Mouse (Mus musculus) lung, adult 2 months (tissue): ENCODE measurements at regions not wholly inside any gene's neighbourhood (a gene's known extent, or its start where the extent isn't known, plus 50 kb on each side); places are given as distances from the start of the nearest gene placed in this dataset.

Experiments
- DNase-seq: peaks from one replicate; pipeline ENCODE4 v3.0.0; 2022
- H3K4me1 ChIP-seq: fragments of 200-500 bp; 2 replicates; pipeline ENCODE4 v1.6.1; 2011; ENCODE audit warnings: low read length; ENCODE audit not compliant: control insufficient read depth, insufficient read depth
- H3K4me3 ChIP-seq: fragments of 200-500 bp; replicated peaks from 2 replicates; pipeline ENCODE3; 2011; ENCODE audit warnings: low read depth, mild to moderate bottlenecking, control low read depth, low read length; ENCODE audit errors: extremely low read depth
- CTCF ChIP-seq: fragments of 200-500 bp; IDR thresholded peaks from 2 replicates; pipeline ENCODE4 v1.5.1; 2011; ENCODE audit warnings: mild to moderate bottlenecking, low read length, control low read depth; ENCODE audit not compliant: insufficient read depth
- POLR2A ChIP-seq: fragments of 200-500 bp; IDR thresholded peaks from 2 replicates; pipeline ENCODE4 v1.6.1; 2011; ENCODE audit warnings: low read depth, mild to moderate bottlenecking, control low read depth, low read length, borderline replicate concordance; ENCODE audit errors: extremely low read depth
- WGBS: fragments of 180-500 bp; shearing (Covaris S2); methylation state at CpG from one replicate; pipeline ENCODE4 v1.1.7; 2018; 5-methylcytosine and 5-hydroxymethylcytosine counted together

DNA sequence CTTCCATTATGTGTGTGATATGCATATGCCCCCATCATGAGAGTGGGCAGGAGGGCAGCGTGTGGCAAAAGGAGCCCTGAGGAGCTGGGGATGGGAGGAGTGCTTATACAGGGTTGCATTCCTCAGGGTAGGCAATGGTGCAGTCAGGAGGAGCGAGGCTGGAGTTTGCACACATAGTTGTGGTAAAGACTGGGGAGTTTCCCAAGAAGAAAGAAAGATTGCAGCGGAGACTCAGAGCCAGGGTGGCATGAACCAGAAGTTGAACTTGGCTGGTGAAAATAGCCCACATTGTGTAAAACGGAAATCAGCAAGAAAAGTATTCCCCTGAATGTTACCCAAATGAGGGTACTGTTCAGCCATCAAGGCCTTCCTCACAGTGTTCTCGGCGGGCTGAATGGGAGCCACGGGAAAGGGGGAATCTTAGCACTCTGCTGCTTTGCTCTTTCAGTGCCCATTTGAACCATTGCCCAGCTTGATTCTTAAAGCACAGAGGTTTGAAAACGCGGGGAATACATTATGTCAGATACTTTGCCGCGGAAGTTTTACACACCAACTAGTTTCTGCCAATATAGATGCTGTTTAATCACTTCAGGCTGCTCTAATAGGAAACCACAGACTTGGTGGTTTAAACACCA, 331.6 kb downstream of the Ttll7 start:
- Histone ChIP-seq H3K4me1 (no peaks in the 10 kb centered on the region; the same call in 1 of the 2 replicates), H3K4me3 (no peak overlapping the region)
- WGBS: 75% methylated on average over 11 of the region's 11 CpGs
- no peak for TF ChIP-seq POLR2A
- no peak for TF ChIP-seq CTCF
- DNase-seq: no peak

DNA sequence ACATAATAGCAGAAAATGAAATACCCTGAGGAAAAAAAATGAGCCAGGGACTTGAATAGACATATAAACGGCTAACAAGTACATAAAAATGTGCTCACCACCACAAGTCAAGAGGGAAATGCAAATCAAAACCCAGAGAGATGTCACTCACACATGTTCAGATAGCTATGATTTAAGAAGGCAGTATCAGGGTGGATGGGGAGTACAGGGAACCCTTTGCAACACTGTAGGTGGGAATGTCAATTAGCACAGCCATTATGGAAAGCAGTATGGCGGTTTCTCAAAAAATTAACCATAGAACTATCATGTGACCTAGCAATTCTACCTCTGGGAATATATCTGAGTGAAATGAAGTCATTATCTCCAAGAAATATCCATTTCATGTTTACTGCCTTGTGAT, 337.6 kb downstream of the Ttll7 start:
- WGBS: 83% methylated on average over 2 of the region's 2 CpGs
- no peak for TF ChIP-seq POLR2A
- no peak for TF ChIP-seq CTCF
- H3K4me1 ChIP-seq: no peaks in the 10 kb centered on the region
- DNase-seq: no peak
- no peak overlapping the region for H3K4me3 ChIP-seq

- TF ChIP-seq CTCF (no peak), POLR2A (no peak)
- Histone ChIP-seq H3K4me3 (no peak overlapping the region), H3K4me1 (no peaks in the 10 kb centered on the region)
- no peak for DNase-seq
- WGBS: 83% methylated on average over 8 of the region's 8 CpGs
Measured at GRCm38 (mm10) chr3:147196626-147197025, 344.5 kb downstream of the Ttll7 start.

GRCm38 (mm10) chr3:147197215-147197614, 345.0 kb downstream of the Ttll7 start:
- TF ChIP-seq POLR2A (no peak), CTCF (peak; percentile 60)
- 54% methylated on average over 2 of the region's 2 CpGs for WGBS
- no peaks in the 10 kb centered on the region for H3K4me1 ChIP-seq
- H3K4me3 ChIP-seq: no peak overlapping the region
- DNase-seq: no peak

GRCm38 (mm10) chr3:147211127-147211940, 359.2 kb downstream of the Ttll7 start:
- 63% methylated on average over 5 of the region's 5 CpGs for WGBS
- DNase-seq: no peak
- no peak overlapping the region for H3K4me3 ChIP-seq
- no peaks in the 10 kb centered on the region for H3K4me1 ChIP-seq
- TF ChIP-seq CTCF (no peak), POLR2A (no peak)

DNA sequence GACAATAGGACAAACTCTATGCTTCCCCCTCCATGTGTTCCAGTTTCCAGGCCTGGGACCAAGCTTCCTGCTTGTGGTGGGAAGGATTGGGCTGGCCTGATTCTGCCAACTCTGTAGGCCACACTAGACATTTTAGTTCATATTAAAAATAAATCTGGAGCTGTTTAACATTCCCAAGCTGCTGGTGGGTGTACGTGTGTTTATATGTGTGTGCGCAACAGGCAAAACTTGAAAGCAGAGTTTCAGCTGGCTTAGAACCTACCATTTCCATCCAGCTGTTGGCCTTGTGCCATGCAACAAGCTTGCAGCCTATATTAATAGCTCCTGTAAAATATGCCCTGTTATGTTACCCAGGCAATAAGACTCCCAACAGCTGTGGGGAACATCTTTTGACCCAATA, 376.5 kb downstream of the Ttll7 start:
- TF ChIP-seq CTCF (no peak), POLR2A (no peak)
- 87% methylated on average over 2 of the region's 2 CpGs for WGBS
- DNase-seq: no peak
- Histone ChIP-seq H3K4me1 (no peaks in the 10 kb centered on the region), H3K4me3 (no peak overlapping the region)

- DNase-seq: no peak
- no peak overlapping the region for H3K4me3 ChIP-seq
- no peaks in the 10 kb centered on the region for H3K4me1 ChIP-seq
- WGBS: 82% methylated on average over 7 of the region's 7 CpGs
- TF ChIP-seq CTCF: no peak
- TF ChIP-seq POLR2A: no peak
Measured at GRCm38 (mm10) chr3:147230594-147230993, 378.4 kb downstream of the Ttll7 start.

DNA sequence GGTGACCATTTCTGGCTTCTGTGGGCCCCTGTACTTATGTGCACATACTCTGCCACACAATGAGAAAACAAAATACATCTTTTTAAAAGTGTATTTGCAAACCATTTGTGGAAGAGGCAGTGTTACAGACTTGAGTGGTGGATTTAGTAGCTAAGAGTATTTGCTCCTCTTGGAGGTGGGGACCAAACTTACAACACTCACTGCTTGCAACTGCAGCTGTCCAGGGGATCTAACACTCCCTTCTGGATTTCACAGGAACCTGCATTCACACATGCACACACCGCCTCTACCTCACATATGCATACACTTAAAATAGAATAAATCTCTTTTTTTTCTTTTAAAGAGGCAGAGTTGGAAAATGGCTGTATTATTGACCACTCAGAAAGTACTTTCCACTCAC, 386.2 kb downstream of the Ttll7 start:
- TF ChIP-seq CTCF (no peak), POLR2A (no peak)
- 69% methylated on average over 1 of the region's 1 CpGs for WGBS
- no peak for DNase-seq
- Histone ChIP-seq H3K4me1 (no peaks in the 10 kb centered on the region), H3K4me3 (no peak overlapping the region)

DNA sequence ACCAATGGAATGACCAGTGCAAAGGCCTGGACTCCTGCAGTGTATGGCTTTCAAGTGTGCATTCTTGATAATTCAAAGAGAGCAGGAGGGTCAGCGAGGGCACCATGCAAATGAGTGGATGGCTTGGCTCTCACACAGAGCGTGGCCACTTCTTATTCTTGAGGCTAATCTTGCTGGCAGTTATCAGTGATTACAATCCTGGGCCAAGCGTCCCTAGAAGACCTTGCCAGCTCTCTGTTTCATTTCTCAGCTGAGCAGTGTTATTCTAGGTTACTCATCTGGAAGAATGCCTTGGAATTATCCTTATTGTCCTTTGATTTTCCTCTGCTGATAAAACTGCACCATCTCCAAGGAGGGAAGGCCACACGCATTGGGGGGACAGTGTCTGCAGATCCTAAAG, 388.5 kb downstream of the Ttll7 start:
- H3K4me3 ChIP-seq: no peak overlapping the region
- DNase-seq: no peak
- TF ChIP-seq POLR2A (no peak), CTCF (no peak)
- H3K4me1 ChIP-seq: no peaks in the 10 kb centered on the region
- 58% methylated on average over 4 of the region's 4 CpGs for WGBS

- 63% methylated on average over 5 of the region's 5 CpGs for WGBS
- no peak overlapping the region for H3K4me3 ChIP-seq
- no peaks in the 10 kb centered on the region for H3K4me1 ChIP-seq
- no peak for TF ChIP-seq POLR2A
- TF ChIP-seq CTCF: no peak
- DNase-seq: no peak
Measured at GRCm38 (mm10) chr3:147244911-147245430, 392.8 kb downstream of the Ttll7 start.
